Mouse (Mus musculus) embryonic facial prominence, embryonic 11.5 days (tissue): ENCODE results near the gene Olfr1023. TPM values are rescaled to one million over a fixed set of nuclear protein-coding genes. Genes with fewer than 3 reads are reported as not detected.

Experiments
- polyA plus RNA-seq: library from polyadenylated mRNA; unstranded; fragments of >200 nt; fragmentation: Nextera tagmentation; extraction: Ambion mirVana; gene quantifications from 2 replicates; pipeline ENCODE4 v1.2.1, GENCODE M21; 2014

Olfr1023 gene
- polyA plus RNA-seq, 1 experiment from 2014 or later = not detected

Other genes with a start within 250 kb of the Olfr1023 start
- gene Olfr1002, start 234.9 kb upstream of the Olfr1023 start, polyA plus RNA-seq = not detected in 2 replicates
- gene Olfr154, start 221.2 kb upstream of the Olfr1023 start, polyA plus RNA-seq = not detected in 2 replicates
- gene Olfr1006, start 206.9 kb upstream of the Olfr1023 start, polyA plus RNA-seq = not detected in 2 replicates
- gene Olfr1008, start 196.2 kb upstream of the Olfr1023 start, polyA plus RNA-seq = not detected in 2 replicates
- gene Olfr1009, start 170.2 kb upstream of the Olfr1023 start, polyA plus RNA-seq = not detected in 2 replicates
- gene Olfr1012, start 122.9 kb upstream of the Olfr1023 start, polyA plus RNA-seq = not detected in 2 replicates
- gene Olfr1013, start 118.5 kb upstream of the Olfr1023 start, polyA plus RNA-seq = not detected in 2 replicates
- gene Olfr1014, start 112.9 kb upstream of the Olfr1023 start, polyA plus RNA-seq = not detected in 2 replicates
- gene Olfr1015, start 103.6 kb upstream of the Olfr1023 start, polyA plus RNA-seq = 0.14 TPM in 1 of 2 replicates, not detected in the other
- not detected in 2 replicates for gene Olfr1016, start 83.1 kb upstream of the Olfr1023 start, polyA plus RNA-seq
- not detected in 2 replicates for gene Olfr1018, start 67.2 kb upstream of the Olfr1023 start, polyA plus RNA-seq
- gene Olfr1019, start 40.2 kb upstream of the Olfr1023 start, polyA plus RNA-seq = not detected in 2 replicates
- gene Olfr1020, start 38.6 kb upstream of the Olfr1023 start, polyA plus RNA-seq = not detected in 2 replicates
- not detected in 2 replicates for gene Olfr1022, start 17.0 kb upstream of the Olfr1023 start, polyA plus RNA-seq
- gene Olfr1024, start 19.4 kb downstream of the Olfr1023 start, polyA plus RNA-seq = not detected in 2 replicates
- gene Olfr1025-ps1, start 29.6 kb downstream of the Olfr1023 start, polyA plus RNA-seq = not detected in 2 replicates
- gene Olfr1026, start 35.9 kb downstream of the Olfr1023 start, polyA plus RNA-seq = 0.18 and 0.22 TPM in 2 replicates
- not detected in 2 replicates for gene Olfr1028, start 64.8 kb downstream of the Olfr1023 start, polyA plus RNA-seq
- not detected in 2 replicates for gene Olfr1029, start 88.3 kb downstream of the Olfr1023 start, polyA plus RNA-seq
- gene Olfr1030, start 93.6 kb downstream of the Olfr1023 start, polyA plus RNA-seq = not detected in 2 replicates
- gene Olfr1031, start 104.7 kb downstream of the Olfr1023 start, polyA plus RNA-seq = not detected in 2 replicates
- gene Olfr1032, start 119.9 kb downstream of the Olfr1023 start, polyA plus RNA-seq = not detected in 2 replicates
- 0.06 TPM in 1 of 2 replicates, not detected in the other for gene Olfr1033, start 135.0 kb downstream of the Olfr1023 start, polyA plus RNA-seq
- gene Olfr1034, start 160.2 kb downstream of the Olfr1023 start, polyA plus RNA-seq = 0.10 TPM in 1 of 2 replicates, not detected in the other
- gene Olfr1036, start 188.4 kb downstream of the Olfr1023 start, polyA plus RNA-seq = not detected in 2 replicates
- gene Olfr1037, start 201.7 kb downstream of the Olfr1023 start, polyA plus RNA-seq = not detected in 2 replicates